Mouse (Mus musculus): ENCODE data around the gene Gm382.

Gene Gm382

GRCm38 (mm10) chrX:127039672-127040071 is at the start of gene Gm382:
Gm382 (plus strand) TSS chrX:127039972.
- in situ Hi-C loops (cut with MboI; ENCODE audit: unreplicated experiment in 2 of 2): no loop called here

DNA sequence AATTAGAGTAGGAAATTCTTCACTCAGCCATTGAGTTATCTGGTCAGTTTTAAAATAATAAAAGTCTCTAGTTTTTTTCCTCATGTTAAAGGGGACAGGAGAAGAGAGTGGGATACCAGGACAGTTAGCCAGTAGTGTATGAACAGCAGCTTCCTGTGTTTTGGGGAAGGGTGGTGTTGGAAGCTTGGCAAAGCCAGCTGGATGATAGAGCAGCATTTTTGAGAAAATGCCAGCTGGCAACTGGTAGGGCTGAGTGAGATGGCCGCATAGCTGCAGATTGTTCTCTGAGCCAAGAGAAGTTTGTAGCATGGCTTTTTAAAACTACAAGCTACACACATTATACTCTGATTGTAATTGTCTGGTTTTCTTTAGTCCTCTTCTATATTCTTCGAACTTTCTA is 30.4 kb downstream of the Gm382 start:
- in situ Hi-C loops (cut with MboI; ENCODE audit: unreplicated experiment in 2 of 2): no loop called here

- in situ Hi-C loops (cut with MboI; ENCODE audit: unreplicated experiment in 2 of 2): no loop called here
Measured at GRCm38 (mm10) chrX:127091282-127091681, 51.5 kb downstream of the Gm382 start.

GRCm38 (mm10) chrX:127093036-127093435 is 53.3 kb downstream of the Gm382 start:
- in situ Hi-C loops (cut with MboI; ENCODE audit: unreplicated experiment in 2 of 2): no loop called here

DNA sequence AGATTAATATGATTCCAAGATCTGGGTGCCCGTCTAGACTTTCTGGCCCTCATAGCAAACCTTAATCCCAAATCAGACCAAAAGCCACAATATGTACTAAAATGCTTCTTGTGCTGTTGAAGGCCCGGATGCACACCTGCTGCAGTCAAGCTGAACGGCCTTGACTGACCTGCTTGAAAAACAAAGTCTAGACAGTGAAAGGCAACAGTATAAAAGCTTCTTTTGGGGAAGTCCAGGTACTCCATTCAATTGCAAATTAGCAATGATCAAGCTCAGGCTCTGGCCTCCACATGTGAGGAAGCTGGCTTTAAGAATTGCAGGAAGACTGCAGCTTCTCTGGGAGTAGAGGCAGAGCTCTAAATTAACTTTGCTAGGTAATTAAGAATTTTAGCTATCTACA is 54.2 kb downstream of the Gm382 start:
- in situ Hi-C loops (cut with MboI; ENCODE audit: unreplicated experiment in 2 of 2): no loop called here

- in situ Hi-C loops (cut with MboI; ENCODE audit: unreplicated experiment in 2 of 2): no loop called here
Measured at GRCm38 (mm10) chrX:127104341-127104740, 64.6 kb downstream of the Gm382 start.
